Mouse (Mus musculus) left cerebral cortex, adult 2 months (tissue): ENCODE data around the gene Slc52a3. TPM values are rescaled to one million over a fixed set of nuclear protein-coding genes. Genes with fewer than 3 reads are reported as not detected.

Source experiments
- DNase-seq, 2 experiments: peaks; one replicate each; pipeline ENCODE4 v3.0.0; 2021 to 2022; ENCODE audit warnings: low spot score in 2 of 2, mixed read lengths in 1 of 2; ENCODE audit errors: extremely low spot score in 1 of 2
- H3K27ac ChIP-seq: fragments of 200-600 bp; 2 replicates; pipeline ENCODE4 v1.8.1; 2022
- H3K4me3 ChIP-seq: fragments of 200-600 bp; 2 replicates; pipeline ENCODE4 v1.8.1; 2022
- CTCF ChIP-seq: fragments of 200-600 bp; IDR thresholded peaks from 2 replicates; pipeline ENCODE4 v1.8.1; 2022; ENCODE audit warnings: antibody characterized with exemption, mild to moderate bottlenecking, moderate library complexity
- intact Hi-C: fragments of 180-260 bp; cut with DNase I; formaldehyde crosslinking; loops from one replicate; pipeline ENCODE4 v1.15.1; 2025
- microRNA-seq, 2 experiments: library from miRNA; unstranded; fragments of <30 nt; microRNA quantifications; one replicate each; pipeline ENCODE4 v1.2.0; 2021
- total RNA-seq, 2 experiments: library from RNA; stranded (reverse); gene quantifications; 2 replicates each; pipeline ENCODE4 v1.2.3; 2021

The Slc52a3 gene
- total RNA-seq, 2 experiments from 2014 or later: 2.6 to 2.9 TPM

- no peak for DNase-seq
- H3K4me3 ChIP-seq: no peak overlapping the region
- no peak for TF ChIP-seq CTCF
- no peak overlapping the region for H3K27ac ChIP-seq
- intact Hi-C loops: no loop called here
These were observed 34.7 kb downstream of the Slc52a3 start for GRCm38 (mm10) chr2:152030986-152031385.

GRCm38 (mm10) chr2:152040101-152040500 lies 43.8 kb downstream of the Slc52a3 start:
- intact Hi-C loops: no loop called here
- Histone ChIP-seq H3K4me3 (no peak overlapping the region), H3K27ac (no peak overlapping the region)
- TF ChIP-seq CTCF: no peak
- no peak for DNase-seq

- intact Hi-C loops: no loop called here
- no peak overlapping the region for H3K27ac ChIP-seq
- no peak overlapping the region for H3K4me3 ChIP-seq
These were observed 51.0 kb downstream of the Slc52a3 start for GRCm38 (mm10) chr2:152047116-152048002.

GRCm38 (mm10) chr2:152048003-152048980 lies 52.0 kb downstream of the Slc52a3 start:
- DNase-seq: no peak
- no peak for TF ChIP-seq CTCF
- Histone ChIP-seq H3K4me3 (peak overlapping the region; percentile 41), H3K27ac (no peak overlapping the region)
- intact Hi-C loops: no loop called here

More at GRCm38 (mm10) chr2:152047116-152048002, 51.0 kb downstream of the Slc52a3 start:
- no peak for TF ChIP-seq CTCF
- no peak for DNase-seq

- intact Hi-C loops: no loop called here
- TF ChIP-seq CTCF: no peak
- H3K27ac ChIP-seq: no peak overlapping the region
- DNase-seq: no peak
- H3K4me3 ChIP-seq: peak overlapping the region; percentile 41
These were observed 52.7 kb downstream of the Slc52a3 start for GRCm38 (mm10) chr2:152048981-152049441.

- DNase-seq: no peak
- Histone ChIP-seq H3K4me3 (no peak overlapping the region), H3K27ac (no peak overlapping the region)
- intact Hi-C loops: no loop called here
- TF ChIP-seq CTCF: no peak
These were observed 53.4 kb downstream of the Slc52a3 start for GRCm38 (mm10) chr2:152049611-152050270.

GRCm38 (mm10) chr2:152050316-152050715 lies 54.0 kb downstream of the Slc52a3 start:
- Histone ChIP-seq H3K4me3 (no peak overlapping the region), H3K27ac (no peak overlapping the region)
- intact Hi-C loops: no loop called here
- no peak for TF ChIP-seq CTCF
- DNase-seq: no peak

- intact Hi-C loops: no loop called here
- Histone ChIP-seq H3K27ac (no peak overlapping the region), H3K4me3 (no peak overlapping the region)
- DNase-seq: no peak
- TF ChIP-seq CTCF: no peak
These were observed 55.7 kb downstream of the Slc52a3 start for GRCm38 (mm10) chr2:152051985-152052384.

- Histone ChIP-seq H3K27ac (no peak overlapping the region), H3K4me3 (no peak overlapping the region)
- intact Hi-C loops: no loop called here
- no peak for TF ChIP-seq CTCF
- DNase-seq: no peak
These were observed 59.1 kb downstream of the Slc52a3 start for GRCm38 (mm10) chr2:152055406-152055805.

- Histone ChIP-seq H3K4me3 (no peak overlapping the region), H3K27ac (no peak overlapping the region)
- intact Hi-C loops: no loop called here
- DNase-seq: no peak
- no peak for TF ChIP-seq CTCF
These were observed 60.3 kb downstream of the Slc52a3 start for GRCm38 (mm10) chr2:152056368-152057251.

GRCm38 (mm10) chr2:152057252-152057563 lies 60.9 kb downstream of the Slc52a3 start:
- intact Hi-C loops: no loop called here
- H3K4me3 ChIP-seq: no peak overlapping the region
- TF ChIP-seq CTCF: no peak
- no peak overlapping the region for H3K27ac ChIP-seq
- DNase-seq: no peak

Small RNA genes lying within 50 kb of the gene (microRNA-seq; reads per million reads assigned to microRNA genes)
- gene Mir1953: 0 to 0.49 reads per million in 2 experiments

Other genes starting within 250 kb of the Slc52a3 start
- not detected for gene Rspo4, start 153.6 kb upstream of the Slc52a3 start, total RNA-seq
- not detected for gene Angpt4, start 85.3 kb upstream of the Slc52a3 start, total RNA-seq
- 1 to 10 TPM; 6.6 to 6.7 TPM for gene Fam110a, start 16.3 kb upstream of the Slc52a3 start, total RNA-seq
- 10 to 100 TPM; 18.7 to 23.9 TPM for gene Scrt2, start 85.0 kb downstream of the Slc52a3 start, total RNA-seq
- gene Srxn1, start 109.0 kb downstream of the Slc52a3 start, total RNA-seq: 100 to 1,000 TPM in 1 of 2 experiments, 10 to 100 TPM in 1; 98.3 to 114 TPM
- 1 to 10 TPM; 1.6 to 2.4 TPM for gene Tcf15, start 147.1 kb downstream of the Slc52a3 start, total RNA-seq
- 100 to 1,000 TPM in 1 of 2 experiments, 10 to 100 TPM in 1; 98.0 to 104 TPM for gene Csnk2a1, start 230.3 kb downstream of the Slc52a3 start, total RNA-seq